Mouse (Mus musculus): ENCODE measurements around the gene Eid2b. TPM values are rescaled to one million over a fixed set of nuclear protein-coding genes. Genes with fewer than 3 reads are reported as not detected.

Eid2b gene
- polyA plus RNA-seq, 1 experiment from 2014 or later: 7.0 TPM

GRCm38 (mm10) chr7:28321974-28322720 is 44.6 kb downstream of the Eid2b start:
- Histone ChIP-seq H3K9me3 (ENCODE audit: control insufficient read depth) (no peaks in the 10 kb centered on the region), H3K4me3 (ENCODE audit: low read depth, low read length) (no peak overlapping the region), H3K9ac (ENCODE audit: low read depth, low read length) (no peak overlapping the region), H3K4me1 (replicated peaks; ENCODE audit: control insufficient read depth, insufficient read depth, low read length) (no peaks in the 10 kb centered on the region), H3K36me3 (ENCODE audit: control insufficient read depth, insufficient read depth) (peaks cover 97% of the 10 kb centered on the region), H3K27ac (ENCODE audit: low read depth, low read length) (no peak overlapping the region; the same call in 1 of the 2 replicates), H3K27me3 (replicated peaks; ENCODE audit: control insufficient read depth, insufficient read depth, low read length) (no peaks in the 10 kb centered on the region), H3K4me2 (replicated peaks; ENCODE audit: low read depth) (no peak overlapping the region)
- WGBS: 84% methylated on average over 15 of the region's 15 CpGs
- ATAC-seq: peak; percentile 32; the same call in 1 of the 2 replicates
- TF ChIP-seq CTCF (IDR thresholded peaks at IDR 0.05; ENCODE audit: low read depth): no peak

DNA sequence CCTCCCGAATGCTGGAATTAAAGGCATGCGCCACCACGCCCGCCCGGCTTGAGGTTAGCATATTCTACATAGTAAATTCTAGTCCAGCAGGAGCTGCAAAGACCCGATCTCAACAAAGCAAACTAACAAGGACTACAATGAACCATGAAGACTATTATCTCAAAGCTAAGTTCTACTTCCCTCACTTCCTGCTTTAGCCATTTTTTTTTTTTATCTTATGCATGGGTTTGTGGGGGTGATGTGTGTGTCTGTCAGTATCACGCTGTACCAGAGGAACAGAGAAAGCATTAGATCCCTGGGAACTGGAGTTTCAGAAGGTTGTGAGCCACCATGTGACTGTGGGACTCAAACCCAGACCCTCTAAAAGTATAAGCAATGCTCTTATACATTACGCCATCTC is 47.8 kb downstream of the Eid2b start:
- no peaks in the 10 kb centered on the region for H3K9me3 ChIP-seq (ENCODE audit: control insufficient read depth)
- no peak for ATAC-seq
- H3K4me2 ChIP-seq (replicated peaks; ENCODE audit: low read depth): no peak overlapping the region
- no peaks in the 10 kb centered on the region for H3K27me3 ChIP-seq (replicated peaks; ENCODE audit: control insufficient read depth, insufficient read depth, low read length)
- 98% methylated on average over 8 of the region's 8 CpGs for WGBS
- no peak for TF ChIP-seq CTCF (IDR thresholded peaks at IDR 0.05; ENCODE audit: low read depth)
- H3K4me3 ChIP-seq (ENCODE audit: low read depth, low read length): no peak overlapping the region
- H3K27ac ChIP-seq (ENCODE audit: low read depth, low read length): no peak overlapping the region
- no peak overlapping the region for H3K9ac ChIP-seq (ENCODE audit: low read depth, low read length)
- H3K36me3 ChIP-seq (ENCODE audit: control insufficient read depth, insufficient read depth): peaks cover 94% of the 10 kb centered on the region
- no peaks in the 10 kb centered on the region for H3K4me1 ChIP-seq (replicated peaks; ENCODE audit: control insufficient read depth, insufficient read depth, low read length)

DNA sequence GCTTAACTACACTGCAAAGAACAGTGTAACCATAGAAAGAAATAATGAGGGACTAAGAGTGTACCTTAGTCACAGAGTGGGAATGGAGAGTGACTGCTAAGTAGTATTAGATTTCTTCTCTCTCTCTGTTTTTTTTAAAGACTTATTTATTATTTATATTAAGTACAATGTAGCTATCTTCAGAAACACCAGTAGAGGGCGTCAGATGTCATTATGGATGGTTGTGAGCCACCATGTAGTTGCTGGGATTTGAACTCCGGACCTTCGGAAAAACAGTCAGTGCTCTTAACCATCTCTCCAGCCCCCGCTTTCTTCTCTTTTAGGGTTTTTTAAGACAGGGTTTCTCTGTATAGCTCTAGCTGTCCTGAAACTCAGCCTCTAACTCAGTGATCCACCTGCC is 48.9 kb downstream of the Eid2b start:
- H3K27me3 ChIP-seq (replicated peaks; ENCODE audit: control insufficient read depth, insufficient read depth, low read length): no peaks in the 10 kb centered on the region
- ATAC-seq: no peak
- no peak overlapping the region for H3K9ac ChIP-seq (ENCODE audit: low read depth, low read length)
- WGBS: 82% methylated on average over 4 of the region's 4 CpGs
- H3K4me1 ChIP-seq (replicated peaks; ENCODE audit: control insufficient read depth, insufficient read depth, low read length): no peaks in the 10 kb centered on the region
- peaks cover 94% of the 10 kb centered on the region for H3K36me3 ChIP-seq (ENCODE audit: control insufficient read depth, insufficient read depth)
- H3K27ac ChIP-seq (ENCODE audit: low read depth, low read length): no peak overlapping the region
- no peaks in the 10 kb centered on the region for H3K9me3 ChIP-seq (ENCODE audit: control insufficient read depth)
- H3K4me3 ChIP-seq (ENCODE audit: low read depth, low read length): no peak overlapping the region
- H3K4me2 ChIP-seq (replicated peaks; ENCODE audit: low read depth): no peak overlapping the region
- TF ChIP-seq CTCF (IDR thresholded peaks at IDR 0.05; ENCODE audit: low read depth): peak; percentile 39; the same call in 1 of the 2 replicates

GRCm38 (mm10) chr7:28328260-28328659 is 50.7 kb downstream of the Eid2b start:
- 92% methylated on average over 2 of the region's 2 CpGs for WGBS
- H3K9me3 ChIP-seq (ENCODE audit: control insufficient read depth): no peaks in the 10 kb centered on the region
- no peaks in the 10 kb centered on the region for H3K27me3 ChIP-seq (replicated peaks; ENCODE audit: control insufficient read depth, insufficient read depth, low read length)
- no peak overlapping the region for H3K9ac ChIP-seq (ENCODE audit: low read depth, low read length)
- H3K27ac ChIP-seq (ENCODE audit: low read depth, low read length): no peak overlapping the region; the same call in 1 of the 2 replicates
- no peaks in the 10 kb centered on the region for H3K4me1 ChIP-seq (replicated peaks; ENCODE audit: control insufficient read depth, insufficient read depth, low read length)
- no peak for TF ChIP-seq CTCF (IDR thresholded peaks at IDR 0.05; ENCODE audit: low read depth)
- ATAC-seq: no peak
- no peak overlapping the region for H3K4me2 ChIP-seq (replicated peaks; ENCODE audit: low read depth)
- H3K36me3 ChIP-seq (ENCODE audit: control insufficient read depth, insufficient read depth): peaks cover 79% of the 10 kb centered on the region
- no peak overlapping the region for H3K4me3 ChIP-seq (ENCODE audit: low read depth, low read length)

Other genes with a start within 250 kb of the Eid2b start
- 149 and 155 TPM in 2 replicates for gene Psmc4, start 227.6 kb upstream of the Eid2b start, polyA plus RNA-seq (2015; fragmentation: Nextera tagmentation; extraction: Ambion mirVana)
- 444 and 492 TPM in 2 replicates for gene Fcgbp, start 206.5 kb upstream of the Eid2b start, polyA plus RNA-seq (2015; fragmentation: Nextera tagmentation; extraction: Ambion mirVana)
- 2.3 and 2.4 TPM in 2 replicates for gene 9530053A07Rik, start 148.3 kb upstream of the Eid2b start, polyA plus RNA-seq (2015; fragmentation: Nextera tagmentation; extraction: Ambion mirVana)
- 60.6 and 67.1 TPM in 2 replicates for gene Fbl, start 108.0 kb upstream of the Eid2b start, polyA plus RNA-seq (2015; fragmentation: Nextera tagmentation; extraction: Ambion mirVana)
- gene Dyrk1b, start 98.3 kb upstream of the Eid2b start, polyA plus RNA-seq (2015; fragmentation: Nextera tagmentation; extraction: Ambion mirVana): 7.0 and 8.2 TPM in 2 replicates
- gene Eid2, start 9.9 kb upstream of the Eid2b start, polyA plus RNA-seq (2015; fragmentation: Nextera tagmentation; extraction: Ambion mirVana): 3.1 and 3.7 TPM in 2 replicates
- gene Selenov, start 13.4 kb downstream of the Eid2b start, polyA plus RNA-seq (2015; fragmentation: Nextera tagmentation; extraction: Ambion mirVana): 0.24 TPM in 1 of 2 replicates, not detected in the other
- gene Dll3, start 24.5 kb downstream of the Eid2b start, polyA plus RNA-seq (2015; fragmentation: Nextera tagmentation; extraction: Ambion mirVana): 0.90 and 0.95 TPM in 2 replicates
- gene Timm50, start 34.3 kb downstream of the Eid2b start, polyA plus RNA-seq (2015; fragmentation: Nextera tagmentation; extraction: Ambion mirVana): 68.8 and 69.7 TPM in 2 replicates
- 32.5 and 34.6 TPM in 2 replicates for gene Supt5, start 61.0 kb downstream of the Eid2b start, polyA plus RNA-seq (2015; fragmentation: Nextera tagmentation; extraction: Ambion mirVana)
- 695 and 702 TPM in 2 replicates for gene Rps16, start 72.9 kb downstream of the Eid2b start, polyA plus RNA-seq (2015; fragmentation: Nextera tagmentation; extraction: Ambion mirVana)
- 10.6 and 11.9 TPM in 2 replicates for gene Plekhg2, start 94.9 kb downstream of the Eid2b start, polyA plus RNA-seq (2015; fragmentation: Nextera tagmentation; extraction: Ambion mirVana)
- 57.3 and 61.5 TPM in 2 replicates for gene Zfp36, start 102.5 kb downstream of the Eid2b start, polyA plus RNA-seq (2015; fragmentation: Nextera tagmentation; extraction: Ambion mirVana)
- gene Med29, start 115.0 kb downstream of the Eid2b start, polyA plus RNA-seq (2015; fragmentation: Nextera tagmentation; extraction: Ambion mirVana): 42.7 and 44.2 TPM in 2 replicates
- 54.6 and 60.6 TPM in 2 replicates for gene Paf1, start 115.2 kb downstream of the Eid2b start, polyA plus RNA-seq (2015; fragmentation: Nextera tagmentation; extraction: Ambion mirVana)
- 33.6 and 35.0 TPM in 2 replicates for gene Gmfg, start 159.7 kb downstream of the Eid2b start, polyA plus RNA-seq (2015; fragmentation: Nextera tagmentation; extraction: Ambion mirVana)
- gene Lrfn1, start 174.2 kb downstream of the Eid2b start, polyA plus RNA-seq (2015; fragmentation: Nextera tagmentation; extraction: Ambion mirVana): 0.55 and 0.82 TPM in 2 replicates
- not detected in 2 replicates for gene Ifnl2, start 232.7 kb downstream of the Eid2b start, polyA plus RNA-seq (2015; fragmentation: Nextera tagmentation; extraction: Ambion mirVana)
- gene Ifnl3, start 245.1 kb downstream of the Eid2b start, polyA plus RNA-seq (2015; fragmentation: Nextera tagmentation; extraction: Ambion mirVana): not detected in 2 replicates